Mouse (Mus musculus): ENCODE measurements around the gene Cdk19.
"Not testable (repeated sequence)": the region's sequence is repeated elsewhere in the genome, so short reads cannot be mapped to it uniquely, and the experiment has no call there.

- TF ChIP-seq EP300 (IDR thresholded peaks at IDR 0.05; ENCODE audit: low read length); POLR2A (IDR thresholded peaks at IDR 0.05; ENCODE audit: low read depth, low read length); ZNF384 (IDR thresholded peaks at IDR 0.05; ENCODE audit: low read depth, low read length); POLR2AphosphoS2 (IDR thresholded peaks at IDR 0.05; ENCODE audit: low read depth, low read length); CHD2 (IDR thresholded peaks at IDR 0.05; ENCODE audit: low read length); SIN3A (IDR thresholded peaks at IDR 0.05; ENCODE audit: low read length); BHLHE40 (IDR thresholded peaks at IDR 0.05; ENCODE audit: low read depth, low read length); CTCF (conservative IDR thresholded peaks at IDR 0.05 in 1 of 2, IDR thresholded peaks at IDR 0.05 in 1 of 2; ENCODE audit: low read depth in 2 of 2, low read length in 2 of 2); RCOR1 (conservative IDR thresholded peaks at IDR 0.05; ENCODE audit: low read depth, low read length); HCFC1 (IDR thresholded peaks at IDR 0.05; ENCODE audit: low read depth, low read length): not testable (repeated sequence)
Measured at GRCm38 (mm10) chr10:40512996-40513395, 173.6 kb downstream of the Cdk19 start.

Measured in CH12.LX (cell line).